Mouse (Mus musculus) myocyte (in vitro differentiated cells): ENCODE measurements around the gene Glrx5. TPM values are rescaled to one million over a fixed set of nuclear protein-coding genes. Genes with fewer than 3 reads are reported as not detected.
A peak's percentile ranks its signal among the peaks of the same experiment; 100 is the strongest.

Experiments
- H3K27me3 ChIP-seq: one replicate; pipeline ENCODE4 v1.6.1; 2011; ENCODE audit not compliant: control insufficient read depth, insufficient read depth, insufficient read length
- H3K36me3 ChIP-seq: one replicate; pipeline ENCODE4 v1.6.1; 2011; ENCODE audit not compliant: control insufficient read depth, insufficient read depth
- H3K4me2 ChIP-seq: one replicate; pipeline ENCODE4 v1.6.1; 2011; ENCODE audit warnings: low read depth, control low read depth
- H3K4me3 ChIP-seq: one replicate; pipeline ENCODE4 v1.5.1; 2011; ENCODE audit warnings: mild to moderate bottlenecking, control low read depth, moderate library complexity
- H3K79me2 ChIP-seq: one replicate; pipeline ENCODE4 v1.6.1; 2011; ENCODE audit not compliant: control insufficient read depth, insufficient read depth
- H3ac ChIP-seq: one replicate; pipeline ENCODE4 v1.6.1; 2011; ENCODE audit not compliant: control insufficient read depth, insufficient read length
- CEBPB ChIP-seq: IDR thresholded peaks from 2 replicates; pipeline ENCODE4 v1.6.1; 2011; ENCODE audit warnings: mild to moderate bottlenecking, moderate library complexity; ENCODE audit not compliant: poor library complexity, insufficient read depth, severe bottlenecking
- E2F4 ChIP-seq: IDR thresholded peaks from one replicate; pipeline ENCODE4 v1.6.1; 2011; ENCODE audit warnings: mild to moderate bottlenecking, control low read depth, moderate library complexity; ENCODE audit not compliant: insufficient read depth
- MAX ChIP-seq: IDR thresholded peaks from one replicate; pipeline ENCODE4 v1.6.1; 2011; ENCODE audit warnings: low read depth, mild to moderate bottlenecking, control low read depth
- MYOD1 ChIP-seq, 3 experiments: IDR thresholded peaks; one replicate each; pipeline ENCODE4 v1.6.1; 2011; ENCODE audit warnings: control low read depth in 2 of 3, low read depth in 2 of 3, mild to moderate bottlenecking in 2 of 3, moderate library complexity in 1 of 3; ENCODE audit not compliant: insufficient read length in 2 of 3, control insufficient read depth in 1 of 3
- MYOG ChIP-seq, 3 experiments: IDR thresholded peaks; one replicate each; pipeline ENCODE4 v1.6.1; 2011; ENCODE audit warnings: control low read depth in 2 of 3, low read depth in 2 of 3, mild to moderate bottlenecking in 2 of 3; ENCODE audit not compliant: insufficient read length in 2 of 3, control insufficient read depth in 1 of 3, insufficient read depth in 1 of 3
- POLR2A ChIP-seq: IDR thresholded peaks from one replicate; pipeline ENCODE4 v1.6.1; 2011; ENCODE audit warnings: low read depth, mild to moderate bottlenecking, control low read depth, moderate library complexity; ENCODE audit not compliant: insufficient read length
- POLR2AphosphoS2 ChIP-seq: IDR thresholded peaks from one replicate; pipeline ENCODE4 v1.6.1; 2011; ENCODE audit warnings: low read depth, control low read depth; ENCODE audit not compliant: insufficient read length
- REST ChIP-seq: IDR thresholded peaks from one replicate; pipeline ENCODE4 v1.6.1; 2011; ENCODE audit warnings: mild to moderate bottlenecking, control low read depth, moderate library complexity; ENCODE audit not compliant: insufficient read depth, insufficient read length
- SRF ChIP-seq: IDR thresholded peaks from one replicate; pipeline ENCODE4 v1.6.1; 2011; ENCODE audit warnings: low read depth; ENCODE audit not compliant: control insufficient read depth, insufficient read length
- TCF12 ChIP-seq: IDR thresholded peaks from one replicate; pipeline ENCODE4 v1.6.1; 2011; ENCODE audit warnings: mild to moderate bottlenecking, control low read depth; ENCODE audit not compliant: poor library complexity, insufficient read depth, severe bottlenecking
- TCF3 ChIP-seq: IDR thresholded peaks from one replicate; pipeline ENCODE4 v1.6.1; 2011; ENCODE audit warnings: low read depth, control low read depth; ENCODE audit not compliant: insufficient read length
- USF1 ChIP-seq: IDR thresholded peaks from one replicate; pipeline ENCODE4 v1.6.1; 2011; ENCODE audit warnings: low read depth, mild to moderate bottlenecking, control low read depth, moderate library complexity
- polyA plus RNA-seq: library from polyadenylated mRNA; unstranded; fragments of >200 nt; fragmentation: generic; extraction: Trizol; gene quantifications from one replicate; pipeline ENCODE4 v1.2.1, GENCODE M21; 2012; ENCODE audit warnings: missing spikeins

Glrx5 gene
- polyA plus RNA-seq, 1 experiment = 52.4 TPM

- Histone ChIP-seq H3K27me3 (no peaks in the 10 kb centered on the region), H3K4me2 (peak overlapping the region; percentile 57), H3K4me3 (no peak overlapping the region), H3K36me3 (no peaks in the 10 kb centered on the region), H3ac (no peak overlapping the region), H3K79me2 (peaks cover 13% of the 10 kb centered on the region)
- no peak for TF ChIP-seq SRF
- TF ChIP-seq POLR2A = no peak
- no peak for TF ChIP-seq MYOG (IDR thresholded peaks at IDR 0.05; ENCODE audit: control insufficient read depth in 1 of 3, insufficient read depth in 1 of 3, insufficient read length in 2 of 3, low read depth in 2 of 3)
- no peak for TF ChIP-seq POLR2AphosphoS2
- 0 out of 2 replicates have a peak, but pooled peaks have one; percentile 5 for TF ChIP-seq CEBPB
- no peak for TF ChIP-seq REST
Measured at GRCm38 (mm10) chr12:105013065-105013464, 19.4 kb upstream of the Glrx5 start.

DNA sequence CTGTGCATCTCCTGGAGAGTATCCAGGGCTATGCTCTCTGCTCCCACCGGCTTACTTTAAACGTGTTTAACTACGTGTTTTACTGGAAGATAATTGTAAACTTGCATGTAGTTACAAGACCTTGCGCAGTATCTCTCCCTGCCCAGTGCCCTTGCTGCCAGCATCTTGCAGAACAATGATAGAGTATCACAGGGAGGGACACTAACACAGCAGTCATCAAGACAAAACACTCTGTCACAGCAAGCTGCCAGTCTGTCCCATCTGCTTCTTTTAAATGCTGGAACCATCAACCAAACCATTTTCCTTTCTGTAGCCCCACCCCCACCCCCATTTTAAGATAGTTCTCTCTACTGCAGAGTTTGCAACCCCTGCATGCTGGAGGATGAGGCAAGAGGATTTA is 16.3 kb upstream of the Glrx5 start:
- Histone ChIP-seq H3K36me3 (no peaks in the 10 kb centered on the region), H3K27me3 (no peaks in the 10 kb centered on the region), H3K4me2 (no peak overlapping the region), H3K79me2 (no peaks in the 10 kb centered on the region), H3K4me3 (no peak overlapping the region), H3ac (no peak overlapping the region)
- TF ChIP-seq POLR2AphosphoS2 (no peak), USF1 (no peak), REST (no peak), TCF3 (no peak), E2F4 (no peak), CEBPB (no peak), SRF (no peak), TCF12 (no peak), MYOG (IDR thresholded peaks at IDR 0.05; ENCODE audit: control insufficient read depth in 1 of 3, insufficient read depth in 1 of 3, insufficient read length in 2 of 3, low read depth in 2 of 3) (no peak), MAX (no peak), MYOD1 (IDR thresholded peaks at IDR 0.05; ENCODE audit: control insufficient read depth in 1 of 3, insufficient read length in 2 of 3, low read depth in 2 of 3) (no peak), POLR2A (no peak)

DNA sequence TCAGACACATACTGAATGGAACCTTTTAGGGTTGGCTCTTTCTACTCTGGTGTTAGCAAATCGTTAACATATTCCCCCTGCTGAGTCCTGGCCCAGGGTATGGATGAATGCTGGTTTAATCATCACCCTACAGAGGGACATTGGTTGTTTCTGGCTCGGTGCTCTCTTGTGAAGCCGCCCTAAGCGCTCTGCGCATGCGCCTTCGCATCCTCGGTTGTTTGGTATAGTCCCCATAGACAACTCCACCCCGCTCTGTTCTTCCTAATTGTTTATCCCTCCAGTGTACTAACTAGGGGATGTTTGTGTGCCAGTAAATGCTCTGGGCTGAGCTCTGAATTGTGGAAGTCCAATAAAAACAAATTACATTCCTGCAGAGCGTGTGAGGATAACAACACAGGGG is 15.8 kb upstream of the Glrx5 start:
- Histone ChIP-seq H3ac (no peak overlapping the region), H3K4me2 (no peak overlapping the region), H3K27me3 (no peaks in the 10 kb centered on the region), H3K36me3 (no peaks in the 10 kb centered on the region), H3K4me3 (no peak overlapping the region), H3K79me2 (no peaks in the 10 kb centered on the region)
- TF ChIP-seq CEBPB (no peak), POLR2AphosphoS2 (no peak), POLR2A (no peak), SRF (no peak), TCF3 (no peak), MYOG (IDR thresholded peaks at IDR 0.05; ENCODE audit: control insufficient read depth in 1 of 3, insufficient read depth in 1 of 3, insufficient read length in 2 of 3, low read depth in 2 of 3) (no peak), MAX (no peak), TCF12 (no peak), E2F4 (no peak), REST (no peak), MYOD1 (IDR thresholded peaks at IDR 0.05; ENCODE audit: control insufficient read depth in 1 of 3, insufficient read length in 2 of 3, low read depth in 2 of 3) (no peak), USF1 (no peak)

DNA sequence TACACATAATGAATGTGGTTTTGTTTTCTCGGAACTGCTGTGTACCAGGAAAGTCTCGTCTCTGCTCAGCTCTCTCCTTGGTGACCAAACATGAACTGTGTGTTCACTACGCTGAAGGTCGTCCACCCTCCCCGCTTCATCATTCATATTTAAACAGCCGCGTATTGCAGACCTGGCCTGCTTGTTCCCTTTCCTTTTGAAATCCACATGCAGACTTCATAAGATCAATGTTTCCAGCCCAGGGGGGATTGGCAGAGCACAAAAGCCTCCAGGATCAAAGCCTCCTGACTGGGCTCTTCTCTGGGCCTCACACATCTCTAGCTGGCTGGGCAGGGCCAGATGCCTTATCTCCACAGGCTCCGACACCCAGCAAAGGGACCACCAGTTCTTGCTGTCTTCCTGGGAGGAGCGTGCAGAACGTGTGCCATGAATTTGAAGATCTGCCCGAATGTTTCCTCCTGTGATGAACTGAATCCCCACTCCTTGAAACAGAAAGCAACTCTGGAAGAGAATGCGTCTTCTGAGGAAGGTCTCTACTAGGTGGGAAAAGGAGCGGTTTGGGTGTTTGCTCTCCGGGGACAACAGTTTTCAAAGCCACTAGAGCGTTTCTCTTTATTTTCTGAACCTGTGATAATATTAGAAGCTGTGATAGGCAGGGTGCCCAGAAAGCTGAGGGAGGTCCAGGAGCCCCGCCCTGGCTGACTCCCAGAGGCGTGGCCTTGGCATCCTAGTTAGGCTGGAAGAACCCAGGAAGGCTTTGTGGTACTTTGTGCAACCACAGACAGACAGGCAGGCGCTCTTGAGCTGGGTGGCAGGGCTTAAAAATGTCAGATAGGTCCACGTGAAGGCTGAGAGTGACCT is 12.9 kb upstream of the Glrx5 start:
- H3K36me3 ChIP-seq = no peaks in the 10 kb centered on the region
- no peak overlapping the region for H3K4me3 ChIP-seq
- no peak overlapping the region for H3ac ChIP-seq
- H3K4me2 ChIP-seq = no peak overlapping the region
- H3K27me3 ChIP-seq = no peaks in the 10 kb centered on the region
- TF ChIP-seq MAX (no peak), MYOG (IDR thresholded peaks at IDR 0.05; ENCODE audit: control insufficient read depth in 1 of 3, insufficient read depth in 1 of 3, insufficient read length in 2 of 3, low read depth in 2 of 3) (peak in 1 of 3 experiments; percentile 40)
- no peaks in the 10 kb centered on the region for H3K79me2 ChIP-seq

GRCm38 (mm10) chr12:105021441-105022069 is 10.9 kb upstream of the Glrx5 start:
- Histone ChIP-seq H3K36me3 (no peaks in the 10 kb centered on the region), H3K79me2 (no peaks in the 10 kb centered on the region), H3K4me3 (no peak overlapping the region), H3ac (no peak overlapping the region), H3K27me3 (no peaks in the 10 kb centered on the region), H3K4me2 (no peak overlapping the region)
- TF ChIP-seq SRF (no peak), TCF12 (no peak), TCF3 (no peak), E2F4 (no peak), MYOG (IDR thresholded peaks at IDR 0.05; ENCODE audit: control insufficient read depth in 1 of 3, insufficient read depth in 1 of 3, insufficient read length in 2 of 3, low read depth in 2 of 3) (no peak), POLR2AphosphoS2 (no peak), REST (no peak), MYOD1 (IDR thresholded peaks at IDR 0.05; ENCODE audit: control insufficient read depth in 1 of 3, insufficient read length in 2 of 3, low read depth in 2 of 3) (no peak), CEBPB (no peak), USF1 (no peak), POLR2A (no peak)
